Mouse (Mus musculus): Measurements from ENCODE around the gene Dcaf5.

DNA sequence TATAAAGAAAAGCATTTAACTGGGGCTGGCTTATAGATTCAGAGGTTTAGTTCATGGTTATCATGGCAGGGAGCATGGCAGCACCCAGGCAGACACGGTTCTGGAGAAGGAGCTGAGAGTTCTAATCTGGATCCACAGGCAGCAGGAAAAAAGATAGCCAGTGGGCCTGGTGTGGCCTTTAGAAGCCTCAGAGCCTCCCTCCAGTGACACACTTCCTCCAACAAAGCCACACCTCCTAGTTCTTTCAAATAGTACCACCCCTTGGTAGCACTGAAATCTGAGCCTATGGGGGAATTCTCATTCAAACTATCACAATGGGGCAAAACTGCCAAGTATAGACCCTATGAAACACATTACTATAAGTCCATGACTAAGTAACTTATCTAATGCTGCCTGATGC is 51.0 kb downstream of the Dcaf5 start:
- TF ChIP-seq EP300 (IDR thresholded peaks at IDR 0.05; ENCODE audit: insufficient read depth, low read depth, low read length), result no peak
- no peak for TF ChIP-seq CTCF (IDR thresholded peaks at IDR 0.05)
